Mouse (Mus musculus) stomach, embryonic 14.5 days (tissue): ENCODE data around the gene Dhx32. TPM values are rescaled to one million over a fixed set of nuclear protein-coding genes. Genes with fewer than 3 reads are reported as not detected.
A peak's percentile ranks its signal among the peaks of the same experiment; 100 is the strongest.

Source experiments
- ATAC-seq: fragments of 200-750 bp; cut with Nextera tagmentation; 2 replicates; pipeline ENCODE4 v1.8.0; 2017; ENCODE audit warnings: low read depth, moderate TSS enrichment; ENCODE audit not compliant: insufficient number of reproducible peaks, insufficient read depth, low FRiP score
- H3K27ac ChIP-seq: fragments of 300-500 bp; sonication (generic); 2 replicates; pipeline ENCODE4 v1.5.1; 2014; ENCODE audit warnings: mild to moderate bottlenecking, low read length, moderate library complexity, mixed read lengths
- H3K27me3 ChIP-seq: fragments of 300-500 bp; sonication (generic); 2 replicates; pipeline ENCODE4 v1.6.1; 2014; ENCODE audit warnings: low read length, control low read depth, mixed read lengths; ENCODE audit not compliant: control insufficient read depth, insufficient read depth
- H3K36me3 ChIP-seq: fragments of 300-500 bp; sonication (generic); 2 replicates; pipeline ENCODE4 v1.6.1; 2014; ENCODE audit warnings: mild to moderate bottlenecking, control low read depth, low read length, moderate library complexity, mixed read lengths; ENCODE audit not compliant: control insufficient read depth, insufficient read depth
- H3K4me1 ChIP-seq: fragments of 300-500 bp; sonication (generic); 2 replicates; pipeline ENCODE4 v1.6.1; 2014; ENCODE audit warnings: low read length, control low read depth, mixed read lengths; ENCODE audit not compliant: control insufficient read depth, insufficient read depth
- H3K4me2 ChIP-seq: fragments of 300-500 bp; sonication (generic); replicated peaks from 2 replicates; pipeline ENCODE4 v1.6.1; 2014; ENCODE audit warnings: low read depth, low read length, control low read depth
- H3K4me3 ChIP-seq: fragments of 300-500 bp; sonication (generic); 2 replicates; pipeline ENCODE4 v1.5.1; 2014; ENCODE audit warnings: low read depth, low read length, control low read depth
- H3K9ac ChIP-seq: fragments of 300-500 bp; sonication (generic); replicated peaks from 2 replicates; pipeline ENCODE4 v1.6.1; 2014; ENCODE audit warnings: low read depth, mild to moderate bottlenecking, control low read depth, low read length, moderate library complexity, mixed read lengths
- H3K9me3 ChIP-seq: fragments of 300-500 bp; sonication (generic); 2 replicates; pipeline ENCODE4 v1.6.1; 2016; ENCODE audit warnings: low read depth, low read length, control low read depth; ENCODE audit not compliant: control insufficient read depth
- WGBS: fragments of 180-500 bp; shearing (Covaris S2); extraction: QIAGEN DNeasy Blood & Tissue Kit; methylation state at CpG from one replicate; pipeline ENCODE4 v1.1.7; 2014; 5-methylcytosine and 5-hydroxymethylcytosine counted together
- polyA plus RNA-seq: library from polyadenylated mRNA; unstranded; fragments of >200 nt; fragmentation: Nextera tagmentation; extraction: Ambion mirVana; gene quantifications from 2 replicates; pipeline ENCODE4 v1.2.1, GENCODE M21; 2014

The Dhx32 gene
- polyA plus RNA-seq, 1 experiment from 2014 or later = 33.4 TPM

DNA sequence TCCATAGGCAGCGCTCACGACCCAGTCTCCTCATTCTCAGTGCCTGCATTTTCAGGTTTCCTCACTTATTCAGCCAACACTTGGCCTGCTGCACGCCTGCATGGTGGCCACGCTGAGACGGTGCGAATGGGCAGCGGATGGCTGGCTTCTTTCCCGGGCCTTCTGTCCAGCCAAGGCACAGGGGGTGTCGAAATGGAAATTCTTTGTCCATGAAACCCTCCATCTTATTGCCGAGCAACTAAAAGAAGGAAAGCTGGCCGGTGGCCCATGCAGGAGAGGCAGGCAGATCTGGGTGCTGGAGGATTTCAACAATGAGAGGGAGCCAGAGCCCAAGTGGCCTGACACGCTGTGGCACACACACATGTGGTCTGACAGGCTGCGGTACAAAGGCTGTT is 16.7 kb downstream of the Dhx32 start:
- Histone ChIP-seq H3K4me3 (no peak overlapping the region), H3K27ac (no peak overlapping the region), H3K4me2 (no peak overlapping the region), H3K4me1 (no peaks in the 10 kb centered on the region), H3K27me3 (no peaks in the 10 kb centered on the region), H3K9me3 (no peaks in the 10 kb centered on the region), H3K36me3 (no peaks in the 10 kb centered on the region), H3K9ac (no peak overlapping the region)
- ATAC-seq = no peak
- 92% methylated on average over 13 of the region's 13 CpGs for WGBS

DNA sequence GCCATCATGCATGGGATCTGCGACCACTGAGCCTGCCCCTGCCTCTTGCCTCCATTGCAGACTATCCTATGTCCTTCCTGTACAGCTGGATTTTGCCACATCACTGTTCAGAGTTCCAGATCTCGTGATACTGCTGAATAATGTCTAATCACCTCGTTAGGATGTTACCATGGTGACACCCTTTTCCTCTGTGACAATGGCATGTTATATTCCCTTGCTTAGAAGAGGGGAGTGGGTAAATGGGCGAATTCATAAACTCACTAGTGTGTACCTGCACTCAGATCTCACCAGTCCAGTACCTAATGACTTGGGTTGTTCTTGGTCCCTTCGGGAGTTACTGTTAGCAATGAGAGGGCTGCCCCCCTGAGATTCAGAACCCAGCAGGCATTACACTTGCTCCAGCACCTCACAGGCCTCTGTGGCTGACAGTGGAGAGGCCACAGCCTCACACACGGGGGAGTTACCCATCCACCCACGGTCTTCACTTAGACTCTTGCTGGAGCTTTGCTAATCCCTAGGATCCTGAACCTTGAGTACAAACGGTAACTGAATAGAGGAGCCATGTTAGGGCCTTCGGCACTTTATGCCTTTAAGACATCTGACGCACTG is 17.2 kb downstream of the Dhx32 start:
- no peaks in the 10 kb centered on the region for H3K36me3 ChIP-seq
- no peak overlapping the region for H3K4me3 ChIP-seq
- ATAC-seq = no peak
- no peaks in the 10 kb centered on the region for H3K27me3 ChIP-seq
- no peaks in the 10 kb centered on the region for H3K4me1 ChIP-seq
- WGBS = 79% methylated on average over 10 of the region's 10 CpGs
- H3K9me3 ChIP-seq = no peaks in the 10 kb centered on the region
- no peak overlapping the region for H3K4me2 ChIP-seq
- no peak overlapping the region for H3K9ac ChIP-seq
- H3K27ac ChIP-seq = no peak overlapping the region

DNA sequence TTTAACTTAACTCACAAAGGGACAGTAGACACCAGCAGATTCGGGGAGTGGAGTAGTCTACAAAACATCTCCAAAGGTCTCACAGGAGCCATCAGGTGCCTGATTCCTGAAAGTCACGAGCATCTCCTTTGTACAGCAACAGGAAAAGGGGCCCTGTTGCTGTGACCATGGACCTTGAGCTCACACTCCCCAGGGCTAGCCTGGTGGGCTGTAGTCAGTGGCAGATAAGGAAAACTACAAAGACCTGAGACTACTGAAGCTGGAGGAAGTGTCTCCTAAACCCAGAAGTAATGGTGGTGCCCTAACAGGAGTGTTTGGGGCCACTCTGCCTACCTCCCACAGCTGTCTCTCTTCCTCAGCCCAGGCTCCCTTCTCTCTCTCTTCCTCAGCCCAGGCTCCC is 18.1 kb downstream of the Dhx32 start:
- no peak overlapping the region for H3K27ac ChIP-seq
- no peaks in the 10 kb centered on the region for H3K27me3 ChIP-seq
- no peaks in the 10 kb centered on the region for H3K9me3 ChIP-seq
- 73% methylated on average over 2 of the region's 2 CpGs for WGBS
- no peak overlapping the region for H3K4me3 ChIP-seq
- H3K36me3 ChIP-seq = no peaks in the 10 kb centered on the region
- no peaks in the 10 kb centered on the region for H3K4me1 ChIP-seq
- H3K9ac ChIP-seq = no peak overlapping the region
- H3K4me2 ChIP-seq = no peak overlapping the region
- no peak for ATAC-seq

DNA sequence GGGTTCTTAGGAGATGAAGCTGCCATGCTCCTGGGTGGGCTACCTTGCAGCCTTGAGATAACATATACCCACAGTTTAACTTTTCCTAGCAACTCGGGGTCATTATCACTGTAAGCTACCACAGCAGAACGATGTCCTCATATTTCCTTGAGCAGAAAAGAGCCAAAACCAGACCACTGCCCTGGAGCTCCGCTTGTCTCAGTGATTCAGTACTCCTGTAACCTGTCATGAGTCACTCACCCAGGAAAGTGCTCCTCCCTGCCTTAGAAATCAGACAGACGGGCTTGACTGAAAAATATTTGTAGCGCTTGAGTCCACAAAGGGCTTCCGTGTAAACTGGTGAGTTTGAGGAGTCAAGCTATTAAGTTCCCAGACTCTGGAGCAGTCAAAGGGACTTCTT is 19.8 kb downstream of the Dhx32 start:
- Histone ChIP-seq H3K36me3 (no peaks in the 10 kb centered on the region), H3K27me3 (no peaks in the 10 kb centered on the region), H3K4me3 (no peak overlapping the region), H3K4me1 (no peaks in the 10 kb centered on the region), H3K27ac (no peak overlapping the region), H3K9ac (no peak overlapping the region), H3K9me3 (no peaks in the 10 kb centered on the region), H3K4me2 (no peak overlapping the region)
- ATAC-seq = no peak
- WGBS = 78% methylated on average over 6 of the region's 6 CpGs

DNA sequence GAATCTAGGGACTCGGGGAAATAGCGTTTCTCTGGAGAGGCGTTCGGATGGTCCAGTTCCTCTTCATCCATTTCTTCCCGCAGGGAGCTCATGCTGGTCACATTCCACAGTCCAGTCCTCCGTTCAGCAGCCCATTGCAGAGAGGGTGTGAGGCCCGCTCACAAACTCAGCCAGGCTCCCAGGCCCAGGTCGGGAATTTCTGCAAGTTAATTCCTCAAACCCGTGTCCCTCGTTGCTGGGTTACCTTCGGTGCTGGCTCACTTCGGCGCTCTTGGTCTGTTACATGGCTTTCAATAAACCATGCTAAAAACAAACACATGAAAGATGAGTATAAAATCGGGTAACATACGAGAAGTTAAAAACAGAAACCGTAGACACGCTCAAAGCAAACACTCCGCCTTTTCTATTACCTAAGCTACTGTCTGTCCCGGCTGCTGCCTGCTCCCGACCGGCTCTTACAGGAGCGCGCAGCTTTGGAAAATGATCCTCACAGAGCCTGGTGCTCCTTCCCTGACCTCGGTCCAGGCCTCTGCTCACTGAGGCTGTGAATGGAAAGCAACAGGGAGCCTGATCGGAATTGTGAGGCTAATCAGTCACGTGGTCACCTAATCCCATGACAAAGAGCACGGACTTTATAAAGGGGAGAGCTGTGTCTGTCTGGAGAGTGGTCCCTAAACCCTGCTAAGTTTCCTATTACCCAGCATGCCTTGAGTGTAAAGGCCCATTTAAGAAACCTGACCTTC is 22.7 kb downstream of the Dhx32 start:
- no peak overlapping the region for H3K4me3 ChIP-seq

DNA sequence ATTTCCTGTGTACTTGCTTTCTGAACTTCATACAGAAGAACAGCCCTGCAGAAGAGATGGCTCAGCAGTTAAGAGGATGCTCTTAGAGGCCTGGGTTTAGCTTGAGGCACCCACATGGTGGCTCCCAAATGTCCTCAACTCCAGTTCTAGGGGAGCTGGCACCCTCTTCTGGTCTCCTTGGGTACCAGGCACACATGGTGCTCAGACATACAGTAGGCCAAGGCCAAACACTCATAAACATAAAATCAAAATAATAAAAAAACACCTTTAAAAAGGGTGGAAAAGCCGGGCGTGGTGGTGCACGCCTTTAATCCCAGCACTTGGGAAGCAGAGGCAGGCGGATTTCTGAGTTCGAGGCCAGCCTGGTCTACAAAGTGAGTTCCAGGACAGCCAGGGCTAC is 23.8 kb downstream of the Dhx32 start:
- H3K9me3 ChIP-seq = no peaks in the 10 kb centered on the region
- H3K4me3 ChIP-seq = no peak overlapping the region
- over 99% methylated on average over 5 of the region's 5 CpGs for WGBS

More for the DNA sequence above, 22.7 kb downstream of the Dhx32 start:
- H3K27ac ChIP-seq = no peak overlapping the region
- H3K4me1 ChIP-seq = no peaks in the 10 kb centered on the region
- ATAC-seq = no peak
- H3K36me3 ChIP-seq = no peaks in the 10 kb centered on the region
- H3K4me2 ChIP-seq = peak overlapping the region; percentile 25
- H3K9me3 ChIP-seq = no peaks in the 10 kb centered on the region
- no peak overlapping the region for H3K9ac ChIP-seq
- H3K27me3 ChIP-seq = no peaks in the 10 kb centered on the region
- WGBS = 17% methylated on average over 27 of the region's 27 CpGs

DNA sequence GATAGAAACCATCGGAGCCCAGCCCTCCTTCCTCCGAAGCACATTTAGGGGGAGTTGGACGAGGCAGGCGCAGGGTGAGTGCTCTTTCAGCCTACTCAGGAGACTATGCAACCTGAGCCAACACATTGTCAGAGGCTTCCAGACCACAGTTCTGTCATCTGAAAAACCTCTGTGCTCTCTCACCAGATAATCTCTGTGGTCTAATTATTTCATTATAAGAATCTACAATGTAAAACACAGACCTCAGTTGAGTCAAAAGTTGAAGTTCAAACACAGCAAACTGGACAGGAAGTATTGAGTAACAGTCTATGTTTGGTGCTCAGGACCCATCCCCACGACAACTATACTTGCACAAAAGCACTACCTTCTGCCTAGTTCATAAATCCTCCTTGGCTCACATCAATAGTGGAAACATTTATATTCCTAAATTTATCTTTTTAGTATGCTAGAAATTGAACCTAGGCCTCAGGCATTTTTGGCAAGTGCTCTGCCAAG is 24.5 kb downstream of the Dhx32 start:
- no peaks in the 10 kb centered on the region for H3K4me1 ChIP-seq
- WGBS = 61% methylated on average over 5 of the region's 5 CpGs
- H3K9ac ChIP-seq = no peak overlapping the region
- no peak overlapping the region for H3K4me2 ChIP-seq
- no peak for ATAC-seq
- no peaks in the 10 kb centered on the region for H3K27me3 ChIP-seq
- no peak overlapping the region for H3K4me3 ChIP-seq
- no peaks in the 10 kb centered on the region for H3K9me3 ChIP-seq
- peaks cover 3% of the 10 kb centered on the region; the same call in 1 of the 2 replicates for H3K36me3 ChIP-seq
- no peak overlapping the region for H3K27ac ChIP-seq

More for the DNA sequence above, 23.8 kb downstream of the Dhx32 start:
- H3K4me2 ChIP-seq = no peak overlapping the region
- H3K36me3 ChIP-seq = peaks cover 3% of the 10 kb centered on the region; the same call in 1 of the 2 replicates
- no peak for ATAC-seq
- H3K4me1 ChIP-seq = no peaks in the 10 kb centered on the region
- H3K27me3 ChIP-seq = no peaks in the 10 kb centered on the region
- no peak overlapping the region for H3K27ac ChIP-seq
- no peak overlapping the region for H3K9ac ChIP-seq

DNA sequence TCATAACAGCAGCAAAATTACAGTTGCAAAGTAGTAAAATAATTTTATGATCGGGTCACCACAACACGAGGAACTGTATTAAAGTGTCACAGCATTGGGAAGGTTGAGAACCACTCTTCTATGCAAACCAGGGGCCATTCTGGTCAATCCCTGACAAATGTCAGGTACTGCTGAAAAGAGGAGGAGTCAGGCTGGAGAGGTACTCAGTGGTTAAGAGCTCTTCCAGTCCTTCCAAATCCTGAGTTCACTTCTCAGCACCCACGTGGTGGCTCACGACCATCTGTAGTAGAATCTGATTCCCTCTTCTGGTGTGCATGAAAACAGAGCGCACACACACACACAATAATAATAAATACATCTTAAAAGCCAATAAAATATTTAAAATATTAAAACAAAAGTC is 31.4 kb downstream of the Dhx32 start:
- Histone ChIP-seq H3K27me3 (no peaks in the 10 kb centered on the region), H3K9me3 (no peaks in the 10 kb centered on the region), H3K27ac (no peak overlapping the region), H3K4me3 (no peak overlapping the region), H3K4me2 (no peak overlapping the region), H3K4me1 (no peaks in the 10 kb centered on the region), H3K36me3 (peaks cover 3% of the 10 kb centered on the region; the same call in 1 of the 2 replicates), H3K9ac (no peak overlapping the region)
- 85% methylated on average over 5 of the region's 5 CpGs for whole genome bisulfite sequencing
- ATAC-seq = no peak
